Mouse (Mus musculus): ENCODE measurements around the gene Zfp658.

DNA sequence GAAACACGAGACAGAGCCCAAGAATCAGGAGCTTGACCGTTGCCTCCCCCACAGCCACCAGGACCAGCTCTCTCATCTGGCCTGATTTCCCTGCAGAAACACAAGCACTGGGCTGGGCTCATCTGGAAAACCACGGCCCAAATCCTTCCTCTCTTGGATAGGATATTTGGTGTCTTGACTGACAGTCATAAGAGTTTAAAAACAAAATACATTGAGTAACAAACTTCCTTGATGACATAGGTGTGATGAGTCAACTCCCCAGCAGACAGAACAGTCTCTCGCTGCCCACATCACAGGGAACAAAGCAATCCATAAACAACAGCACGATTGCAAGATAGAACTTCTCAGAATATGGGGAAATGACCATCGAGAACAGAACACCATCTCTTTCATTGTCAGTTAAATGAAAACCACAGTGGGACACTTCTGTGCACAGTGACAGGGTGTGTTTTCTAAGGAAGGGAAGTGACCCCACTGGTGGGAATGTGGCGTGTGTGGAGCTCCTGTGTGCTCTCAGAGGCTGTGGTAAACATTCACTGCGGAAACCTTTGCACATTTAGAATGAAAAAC, 31.8 kb upstream of the Zfp658 start:
- TF ChIP-seq CTCF (IDR thresholded peaks at IDR 0.05; ENCODE audit: low read depth, low read length) (no peak), TAL1 (conservative IDR thresholded peaks at IDR 0.05; ENCODE audit: low read depth, low read length) (no peak)
